Mouse (Mus musculus): Measurements from ENCODE around the gene Tnnt3. TPM values are rescaled to one million over a fixed set of nuclear protein-coding genes. Genes with fewer than 3 reads are reported as not detected.

Tnnt3 gene
- polyA plus RNA-seq, 1 experiment from 2014 or later, result not detected

DNA sequence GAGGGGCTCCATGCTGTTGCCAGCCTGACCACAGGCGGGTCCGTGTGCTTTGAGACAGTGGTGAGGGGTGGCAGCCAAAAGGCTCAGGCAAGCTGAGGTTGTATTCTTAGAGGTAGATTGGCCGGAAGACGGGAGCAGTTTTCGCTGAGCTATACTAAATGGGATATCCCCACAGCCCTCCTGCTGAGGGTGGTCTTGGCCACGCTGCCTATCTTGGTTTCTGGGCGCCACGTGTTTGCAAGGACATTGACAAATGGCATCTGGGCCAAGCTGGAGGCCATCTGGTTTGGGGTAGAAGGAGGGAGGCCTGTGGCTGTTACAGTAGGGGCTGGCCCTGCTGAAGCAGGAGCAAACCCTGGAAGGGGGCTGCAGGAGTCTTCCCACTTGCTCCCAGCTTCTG, 5.1 kb upstream of the Tnnt3 start:
- H3K36me3 ChIP-seq, result no peaks in the 10 kb centered on the region
- H3K9ac ChIP-seq, result no peak overlapping the region
- H3K27me3 ChIP-seq (replicated peaks), result 0 out of 2 replicates have a peak, but pooled peaks cover 5% of the 10 kb centered on the region
- no peak overlapping the region for H3K4me2 ChIP-seq
- H3K4me3 ChIP-seq, result no peak overlapping the region
- no peak overlapping the region for H3K27ac ChIP-seq
- no peaks in the 10 kb centered on the region for H3K4me1 ChIP-seq
- no peaks in the 10 kb centered on the region for H3K9me3 ChIP-seq (replicated peaks)
- ATAC-seq, result no peak
- WGBS (ENCODE audit: insufficient replicate concordance), result 74% methylated on average over 8 of the region's 8 CpGs

DNA sequence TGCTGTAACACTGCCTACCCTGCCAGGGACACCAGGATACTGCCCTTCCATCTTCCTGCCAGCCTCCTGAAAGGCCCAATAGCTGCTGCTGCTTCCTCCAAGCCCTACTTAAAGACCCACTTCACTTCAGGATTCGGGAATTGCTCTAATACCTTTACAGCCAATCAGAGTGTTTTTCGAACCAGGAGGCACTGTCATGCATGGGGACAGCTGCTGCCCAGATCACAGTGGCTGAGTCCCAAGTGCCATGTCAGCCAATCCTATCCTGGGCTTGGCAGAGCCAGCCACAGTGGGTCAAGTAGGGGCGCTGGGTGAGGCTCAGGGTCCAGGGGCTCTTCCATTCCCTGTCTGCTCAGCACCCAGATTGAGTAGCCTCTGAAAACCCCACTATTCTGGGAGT, 2.5 kb upstream of the Tnnt3 start:
- no peaks in the 10 kb centered on the region for H3K36me3 ChIP-seq
- WGBS (ENCODE audit: insufficient replicate concordance), result 50% methylated on average over 3 of the region's 3 CpGs
- H3K27ac ChIP-seq, result no peak overlapping the region
- no peaks in the 10 kb centered on the region for H3K4me1 ChIP-seq
- no peaks in the 10 kb centered on the region for H3K9me3 ChIP-seq (replicated peaks)
- H3K9ac ChIP-seq, result no peak overlapping the region
- 0 out of 2 replicates have a peak, but pooled peaks cover 5% of the 10 kb centered on the region for H3K27me3 ChIP-seq (replicated peaks)
- ATAC-seq, result no peak
- no peak overlapping the region for H3K4me2 ChIP-seq
- H3K4me3 ChIP-seq, result no peak overlapping the region

DNA sequence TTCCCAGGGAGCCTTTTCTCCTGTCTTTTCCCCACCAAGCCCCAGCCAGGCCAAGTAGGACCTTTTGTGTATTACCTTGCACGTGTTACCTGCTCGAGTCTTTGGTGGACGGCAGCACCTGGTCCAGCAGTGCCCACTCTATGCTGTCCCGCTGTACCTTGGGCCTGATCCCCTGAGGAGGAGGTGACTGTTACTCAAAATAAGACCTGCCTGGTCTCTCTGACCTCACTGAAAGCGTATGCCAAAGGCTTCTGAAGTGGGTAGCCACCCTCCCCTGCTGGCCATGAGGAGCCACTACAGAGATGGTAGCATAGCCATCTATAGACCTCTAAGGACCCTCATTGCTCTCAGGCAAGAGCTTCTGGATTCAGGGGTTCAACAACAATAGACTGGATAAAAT, 1.8 kb upstream of the Tnnt3 start:
- 73% methylated on average over 5 of the region's 5 CpGs for WGBS (ENCODE audit: insufficient replicate concordance)
- H3K27ac ChIP-seq, result no peak overlapping the region

DNA sequence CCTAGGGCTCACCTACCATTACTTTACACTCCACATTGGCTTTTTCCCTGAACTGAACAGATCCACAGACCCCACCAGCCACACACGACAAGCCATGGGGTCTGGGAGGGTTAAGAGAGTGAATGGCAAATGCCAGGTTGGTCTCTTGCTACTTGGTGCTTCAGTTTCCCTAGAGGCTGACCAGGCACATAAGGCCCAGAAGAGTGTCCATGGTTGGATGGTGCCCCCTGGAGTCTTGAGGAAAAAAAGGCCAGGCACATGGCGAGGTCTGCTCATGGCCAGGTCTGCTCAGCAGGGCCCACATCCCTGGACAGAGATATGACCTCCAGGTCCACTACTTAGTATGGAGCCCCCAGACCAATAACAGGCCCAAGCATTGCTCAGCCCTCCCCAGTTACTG, 861 bp upstream of the Tnnt3 start:
- WGBS (ENCODE audit: insufficient replicate concordance), result 52% methylated on average over 2 of the region's 2 CpGs
- Histone ChIP-seq H3K27me3 (replicated peaks) (0 out of 2 replicates have a peak, but pooled peaks cover 5% of the 10 kb centered on the region), H3K4me2 (no peak overlapping the region)

More for the DNA sequence above, 1.8 kb upstream of the Tnnt3 start:
- Histone ChIP-seq H3K9ac (no peak overlapping the region), H3K4me3 (no peak overlapping the region), H3K4me1 (no peaks in the 10 kb centered on the region), H3K9me3 (replicated peaks) (no peaks in the 10 kb centered on the region), H3K27me3 (replicated peaks) (0 out of 2 replicates have a peak, but pooled peaks cover 5% of the 10 kb centered on the region), H3K4me2 (no peak overlapping the region), H3K36me3 (no peaks in the 10 kb centered on the region)
- ATAC-seq, result no peak

DNA sequence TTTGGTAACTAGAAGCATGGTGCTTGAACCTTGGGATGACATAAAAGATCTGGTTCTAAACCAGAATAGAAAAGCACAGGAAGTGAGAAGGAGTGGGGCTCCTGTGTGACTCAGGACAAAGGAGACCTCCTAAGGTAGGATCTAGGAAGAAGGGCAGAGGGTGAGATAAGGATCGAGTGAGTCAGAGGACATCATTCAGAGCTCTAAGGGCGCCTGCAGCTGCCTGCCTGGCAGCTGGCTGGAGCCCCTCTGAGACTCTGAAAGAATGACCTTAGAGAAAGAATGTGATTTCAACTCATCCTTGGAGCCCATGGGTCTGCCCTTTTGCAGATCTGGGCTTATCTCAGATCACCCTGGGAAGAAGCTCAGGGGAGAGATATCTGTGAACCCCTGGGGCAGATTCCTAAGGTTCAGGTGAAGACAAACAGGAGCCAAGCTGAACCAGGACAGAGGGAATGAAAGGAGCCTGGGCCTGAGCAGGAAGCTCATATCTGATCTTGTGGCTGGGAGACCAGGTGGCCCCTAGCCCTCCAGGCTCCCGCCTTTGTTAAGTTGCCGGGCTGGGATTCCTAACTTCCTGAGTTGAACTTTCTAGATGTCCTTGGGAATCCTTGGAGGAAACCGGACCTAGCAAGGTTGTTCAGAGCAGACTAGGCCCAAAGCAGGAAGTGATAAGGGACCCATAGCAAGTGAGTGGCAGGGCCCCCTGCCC, 530 bp downstream of the Tnnt3 start:
- no peaks in the 10 kb centered on the region for H3K4me1 ChIP-seq
- no peak overlapping the region for H3K4me2 ChIP-seq
- no peaks in the 10 kb centered on the region for H3K36me3 ChIP-seq
- H3K4me3 ChIP-seq, result no peak overlapping the region
- no peaks in the 10 kb centered on the region for H3K9me3 ChIP-seq (replicated peaks)
- no peak for ATAC-seq
- H3K27ac ChIP-seq, result no peak overlapping the region
- H3K9ac ChIP-seq, result no peak overlapping the region
- 37% methylated on average over 5 of the region's 5 CpGs for WGBS (ENCODE audit: insufficient replicate concordance)
- 0 out of 2 replicates have a peak, but pooled peaks cover 5% of the 10 kb centered on the region for H3K27me3 ChIP-seq (replicated peaks)

More for the DNA sequence above, 861 bp upstream of the Tnnt3 start:
- no peak for ATAC-seq
- H3K4me1 ChIP-seq, result no peaks in the 10 kb centered on the region
- H3K9ac ChIP-seq, result no peak overlapping the region
- H3K27ac ChIP-seq, result no peak overlapping the region
- no peaks in the 10 kb centered on the region for H3K9me3 ChIP-seq (replicated peaks)
- no peak overlapping the region for H3K4me3 ChIP-seq
- H3K36me3 ChIP-seq, result no peaks in the 10 kb centered on the region

DNA sequence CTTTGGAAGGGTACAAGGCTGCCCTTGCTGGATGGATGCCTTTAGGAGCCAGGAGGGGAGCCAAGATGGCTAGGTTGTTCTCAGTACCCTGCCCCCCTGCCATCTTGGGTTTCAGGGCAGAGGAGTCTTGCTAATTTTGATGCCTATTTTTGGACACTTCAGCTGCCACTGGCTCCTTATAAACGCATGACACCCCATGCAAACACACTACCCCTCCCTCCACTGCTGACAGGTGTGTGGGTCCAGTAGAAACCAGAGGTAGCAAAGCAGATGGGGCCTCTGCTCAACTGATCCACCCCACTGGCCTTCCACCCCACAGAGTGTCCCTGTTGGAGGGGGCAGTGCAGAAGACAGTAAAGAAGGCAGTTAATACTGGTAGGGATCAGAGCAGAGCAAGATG, 1.4 kb downstream of the Tnnt3 start:
- Histone ChIP-seq H3K27ac (no peak overlapping the region), H3K4me2 (no peak overlapping the region), H3K4me3 (no peak overlapping the region), H3K9me3 (replicated peaks) (no peaks in the 10 kb centered on the region), H3K36me3 (no peaks in the 10 kb centered on the region), H3K9ac (no peak overlapping the region), H3K27me3 (replicated peaks) (peaks cover 5% of the 10 kb centered on the region; the same call in 1 of the 2 replicates), H3K4me1 (no peaks in the 10 kb centered on the region)
- 65% methylated on average over 1 of the region's 1 CpGs for WGBS (ENCODE audit: insufficient replicate concordance)
- no peak for ATAC-seq

DNA sequence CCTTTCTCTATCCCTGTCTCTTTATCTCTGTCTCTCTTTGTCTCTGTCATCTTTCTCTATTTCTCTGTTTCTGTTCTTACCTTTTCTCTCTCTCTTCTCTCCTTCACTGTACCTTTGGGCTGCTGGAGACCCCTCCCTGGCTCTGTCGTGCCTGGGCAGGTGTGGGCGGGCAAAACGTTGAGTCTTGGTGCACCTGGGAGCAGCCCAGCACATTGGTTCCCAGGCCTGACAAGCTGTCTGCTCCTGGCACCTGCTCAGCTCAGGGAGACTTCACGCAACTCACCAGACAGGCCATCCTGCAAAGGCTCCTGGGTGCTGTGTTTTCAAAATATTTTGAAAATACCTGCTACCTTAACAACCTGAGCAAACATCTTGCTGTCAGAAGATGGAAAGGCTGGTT, 4.6 kb downstream of the Tnnt3 start:
- WGBS (ENCODE audit: insufficient replicate concordance), result 57% methylated on average over 4 of the region's 4 CpGs
- ATAC-seq, result no peak
- H3K4me2 ChIP-seq, result no peak overlapping the region
- H3K27me3 ChIP-seq (replicated peaks), result peaks cover 16% of the 10 kb centered on the region
- H3K36me3 ChIP-seq, result no peaks in the 10 kb centered on the region
- no peak overlapping the region for H3K9ac ChIP-seq
- H3K27ac ChIP-seq, result no peak overlapping the region
- H3K4me1 ChIP-seq, result peaks cover 9% of the 10 kb centered on the region
- no peaks in the 10 kb centered on the region for H3K9me3 ChIP-seq (replicated peaks)
- H3K4me3 ChIP-seq, result no peak overlapping the region

DNA sequence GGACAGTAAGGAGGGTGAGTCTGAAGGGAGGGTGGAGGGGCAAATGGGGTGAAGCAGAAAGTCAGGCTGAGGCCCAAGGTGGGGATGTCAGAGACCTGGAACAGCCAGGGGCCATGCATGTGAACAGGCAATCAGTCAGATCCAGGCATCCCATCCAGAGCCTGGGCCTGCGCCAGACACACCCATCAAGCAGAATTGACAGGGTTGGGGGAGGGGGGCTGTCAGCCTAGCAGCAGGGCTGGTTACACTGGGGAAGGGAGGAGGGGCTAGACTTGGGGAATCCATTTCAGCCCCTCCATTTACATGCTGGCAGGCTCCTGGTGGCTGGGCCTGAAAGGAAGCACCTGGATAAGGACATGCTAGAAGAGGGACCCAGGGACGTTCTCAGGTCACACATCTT, 7.3 kb downstream of the Tnnt3 start:
- Histone ChIP-seq H3K4me2 (no peak overlapping the region), H3K4me1 (peaks cover 14% of the 10 kb centered on the region), H3K9me3 (replicated peaks) (no peaks in the 10 kb centered on the region), H3K36me3 (no peaks in the 10 kb centered on the region), H3K27ac (no peak overlapping the region), H3K4me3 (no peak overlapping the region), H3K27me3 (replicated peaks) (peaks cover 30% of the 10 kb centered on the region), H3K9ac (no peak overlapping the region)
- no peak for ATAC-seq
- WGBS (ENCODE audit: insufficient replicate concordance), result 31% methylated on average over 2 of the region's 2 CpGs

DNA sequence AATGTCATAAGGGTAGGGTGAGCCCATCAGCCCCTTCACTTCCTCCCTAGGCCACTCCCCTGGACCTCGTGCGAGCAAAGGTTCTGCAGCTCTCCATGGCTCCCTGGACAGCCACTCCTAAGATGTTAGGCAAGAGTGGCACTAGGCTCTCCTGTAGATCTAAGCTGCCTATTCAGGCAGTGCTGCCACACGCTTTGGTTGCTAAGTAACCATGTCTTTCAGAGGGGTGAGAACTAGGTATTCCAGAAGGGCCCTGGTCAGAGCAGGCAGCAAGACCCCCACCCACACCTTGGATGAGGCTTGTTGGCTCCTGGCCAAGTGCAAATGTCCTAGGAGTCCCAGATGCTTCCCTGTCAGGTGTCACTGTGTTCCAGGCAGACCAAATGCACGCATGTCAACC, 7.9 kb downstream of the Tnnt3 start:
- Histone ChIP-seq H3K4me1 (peaks cover 14% of the 10 kb centered on the region), H3K4me2 (no peak overlapping the region), H3K9ac (no peak overlapping the region)

DNA sequence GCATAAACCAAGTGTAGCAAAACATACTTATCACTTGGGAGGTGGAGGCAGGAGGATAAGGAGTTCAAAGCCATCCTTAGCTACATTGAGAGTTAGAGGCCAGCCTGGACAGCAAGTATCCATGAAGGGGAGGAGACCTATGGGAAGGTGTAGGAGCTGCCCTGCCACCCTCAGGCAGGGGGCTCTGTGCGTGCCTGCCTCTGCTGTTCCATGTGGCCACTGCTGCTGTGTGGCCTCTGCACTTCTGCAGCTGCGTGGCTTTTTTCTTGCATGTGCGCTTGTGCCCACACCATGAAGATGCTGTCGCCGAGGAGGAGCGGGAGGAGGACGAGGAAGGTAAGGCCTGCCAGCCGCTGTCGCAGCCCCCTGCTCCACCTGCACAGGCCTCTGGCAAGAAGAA, 8.8 kb downstream of the Tnnt3 start:
- H3K27ac ChIP-seq, result no peak overlapping the region
- no peak overlapping the region for H3K9ac ChIP-seq
- no peaks in the 10 kb centered on the region for H3K9me3 ChIP-seq (replicated peaks)
- H3K36me3 ChIP-seq, result no peaks in the 10 kb centered on the region
- ATAC-seq, result no peak
- H3K4me2 ChIP-seq, result no peak overlapping the region
- peaks cover 14% of the 10 kb centered on the region for H3K4me1 ChIP-seq
- no peak overlapping the region for H3K4me3 ChIP-seq
- H3K27me3 ChIP-seq (replicated peaks), result peaks cover 30% of the 10 kb centered on the region
- WGBS (ENCODE audit: insufficient replicate concordance), result 82% methylated on average over 9 of the region's 9 CpGs

More for the DNA sequence above, 7.9 kb downstream of the Tnnt3 start:
- no peaks in the 10 kb centered on the region for H3K9me3 ChIP-seq (replicated peaks)
- no peak overlapping the region for H3K27ac ChIP-seq
- no peak for ATAC-seq
- 45% methylated on average over 4 of the region's 4 CpGs for WGBS (ENCODE audit: insufficient replicate concordance)
- no peaks in the 10 kb centered on the region for H3K36me3 ChIP-seq
- H3K27me3 ChIP-seq (replicated peaks), result peaks cover 30% of the 10 kb centered on the region
- H3K4me3 ChIP-seq, result no peak overlapping the region

DNA sequence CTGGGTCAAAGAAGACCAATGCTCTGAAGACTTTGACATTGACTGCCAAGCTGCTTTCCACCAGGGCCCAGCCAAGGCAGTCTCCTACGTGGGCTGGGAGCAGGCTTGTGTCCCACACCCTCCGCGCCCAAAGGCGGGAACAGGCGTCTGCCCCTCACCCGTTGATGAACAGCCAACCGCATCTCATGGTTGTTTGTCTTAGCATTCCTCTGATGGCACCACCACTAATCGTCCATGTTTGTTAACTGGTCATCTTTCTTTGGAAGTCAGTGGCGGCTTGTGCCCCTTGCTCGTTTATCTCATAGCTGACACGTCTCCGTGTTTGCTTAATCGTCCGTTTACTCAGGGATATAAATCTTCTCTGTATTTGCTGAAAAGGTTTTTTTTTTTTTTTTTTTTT, 10.9 kb downstream of the Tnnt3 start:
- H3K9ac ChIP-seq, result no peak overlapping the region
- no peaks in the 10 kb centered on the region for H3K9me3 ChIP-seq (replicated peaks)
- H3K27ac ChIP-seq, result no peak overlapping the region
- H3K27me3 ChIP-seq (replicated peaks), result peaks cover 40% of the 10 kb centered on the region
- WGBS (ENCODE audit: insufficient replicate concordance), result 62% methylated on average over 14 of the region's 14 CpGs
- no peak for ATAC-seq
- no peaks in the 10 kb centered on the region for H3K36me3 ChIP-seq
- peaks cover 14% of the 10 kb centered on the region for H3K4me1 ChIP-seq
- H3K4me3 ChIP-seq, result no peak overlapping the region
- no peak overlapping the region for H3K4me2 ChIP-seq

DNA sequence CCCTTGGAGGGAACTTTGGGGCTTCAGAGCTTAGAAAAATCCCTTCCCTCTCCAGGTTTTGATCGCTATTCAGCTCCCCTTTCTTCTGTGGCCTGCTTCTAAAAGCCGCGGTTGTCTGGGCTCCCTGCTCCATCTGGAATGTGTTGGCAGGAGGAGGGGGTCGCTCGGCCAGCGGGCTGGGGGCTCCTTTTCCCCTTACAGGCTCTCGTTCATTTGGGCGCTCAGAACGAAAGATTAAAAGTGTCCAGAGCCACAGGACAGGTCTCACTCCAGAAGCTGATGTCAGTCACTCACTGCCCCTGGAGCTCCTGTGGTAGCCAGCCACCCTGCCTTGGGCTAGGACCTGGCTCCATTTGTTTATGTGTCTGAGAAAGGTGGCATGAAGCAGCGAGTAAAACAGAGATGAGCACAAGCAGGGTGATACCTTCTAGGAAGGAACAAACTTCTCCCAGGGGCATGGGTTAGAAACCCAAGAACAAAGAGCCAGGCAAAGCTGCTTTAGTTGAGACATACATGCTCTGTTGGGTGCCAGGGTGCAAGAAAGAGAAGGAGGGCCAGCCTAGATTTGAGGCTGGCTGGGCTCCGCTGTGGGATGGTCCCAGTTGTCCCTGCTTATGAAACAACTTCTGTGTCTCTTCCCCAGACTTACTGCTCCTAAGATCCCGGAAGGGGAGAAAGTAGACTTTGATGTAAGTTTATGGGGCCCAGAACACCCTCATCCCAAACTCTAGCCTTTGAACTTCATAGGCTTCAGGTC, 11.6 kb downstream of the Tnnt3 start:
- Histone ChIP-seq H3K4me2 (no peak overlapping the region), H3K4me3 (no peak overlapping the region), H3K4me1 (peaks cover 14% of the 10 kb centered on the region), H3K9me3 (replicated peaks) (no peaks in the 10 kb centered on the region), H3K27me3 (replicated peaks) (peaks cover 47% of the 10 kb centered on the region), H3K27ac (no peak overlapping the region), H3K36me3 (no peaks in the 10 kb centered on the region), H3K9ac (no peak overlapping the region)
- no peak for ATAC-seq
- WGBS (ENCODE audit: insufficient replicate concordance), result 36% methylated on average over 12 of the region's 12 CpGs

All from liver, embryonic 12.5 days (tissue).